Mouse (Mus musculus) cerebellum, adult 11-12 months (tissue): ENCODE measurements around the gene Ptprj.

Experiments used
- DNase-seq: peaks from one replicate; pipeline ENCODE4 v3.0.0; 2022

Ptprj gene

DNA sequence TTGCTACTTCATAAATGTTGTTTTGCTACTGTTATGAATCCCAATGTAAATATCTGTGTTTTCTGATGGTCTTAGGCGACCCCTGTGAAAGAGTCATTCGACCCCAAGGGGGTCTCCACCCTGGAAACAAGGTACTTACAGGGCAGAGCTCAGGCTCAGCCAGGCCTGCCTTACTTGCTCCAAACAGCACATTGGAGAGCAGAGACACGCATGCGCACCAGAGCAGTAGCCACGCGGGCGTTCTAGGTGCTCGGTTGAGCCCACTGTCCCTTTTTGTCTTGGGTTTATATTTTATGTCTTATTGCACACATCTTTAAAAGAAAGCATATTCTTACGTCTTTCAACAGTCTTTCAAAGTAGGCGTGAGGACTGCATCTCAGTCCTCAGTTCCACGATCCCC is 22.1 kb downstream of the Ptprj start:
- no peak for DNase-seq

GRCm38 (mm10) chr2:90557913-90558312 is 22.5 kb downstream of the Ptprj start:
- DNase-seq, result no peak

DNA sequence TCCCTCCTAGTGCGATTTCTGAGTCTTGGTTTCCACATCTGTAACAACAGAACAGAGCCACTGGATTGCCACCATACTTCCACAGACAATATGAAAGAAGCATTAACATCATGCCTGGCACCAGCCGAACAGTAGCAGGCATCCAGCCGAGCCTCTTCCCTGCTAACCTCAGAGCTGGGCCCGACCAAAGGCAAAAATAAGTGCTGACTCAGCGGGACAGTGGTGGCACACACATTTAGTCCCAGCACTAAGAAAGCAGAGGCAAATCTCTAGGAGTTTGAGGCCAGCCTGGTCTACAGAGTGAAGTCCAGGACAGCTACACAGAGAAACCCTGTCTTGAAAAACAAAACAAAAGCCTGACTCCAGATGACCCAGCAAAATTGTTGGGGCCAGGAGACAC is 24.7 kb downstream of the Ptprj start:
- DNase-seq, result no peak

DNA sequence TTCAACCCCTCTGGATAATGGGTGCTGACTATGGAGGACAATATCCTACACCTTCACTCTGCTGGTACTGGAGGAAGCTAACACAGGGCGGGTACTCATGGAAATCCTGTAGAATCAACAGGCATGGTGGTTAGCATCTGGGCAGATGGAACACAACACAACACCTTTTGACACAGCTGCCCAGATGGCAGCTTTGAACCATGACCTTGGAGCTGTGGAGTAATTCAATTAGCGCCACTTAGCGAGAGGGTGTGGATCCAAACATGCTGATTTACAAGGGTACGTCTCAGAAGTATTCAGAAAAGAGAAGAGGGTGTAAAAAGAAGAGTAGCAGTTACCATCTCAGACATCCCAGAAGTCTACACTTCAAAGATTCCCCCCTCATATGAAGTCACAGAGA is 25.6 kb downstream of the Ptprj start:
- DNase-seq, result no peak

DNA sequence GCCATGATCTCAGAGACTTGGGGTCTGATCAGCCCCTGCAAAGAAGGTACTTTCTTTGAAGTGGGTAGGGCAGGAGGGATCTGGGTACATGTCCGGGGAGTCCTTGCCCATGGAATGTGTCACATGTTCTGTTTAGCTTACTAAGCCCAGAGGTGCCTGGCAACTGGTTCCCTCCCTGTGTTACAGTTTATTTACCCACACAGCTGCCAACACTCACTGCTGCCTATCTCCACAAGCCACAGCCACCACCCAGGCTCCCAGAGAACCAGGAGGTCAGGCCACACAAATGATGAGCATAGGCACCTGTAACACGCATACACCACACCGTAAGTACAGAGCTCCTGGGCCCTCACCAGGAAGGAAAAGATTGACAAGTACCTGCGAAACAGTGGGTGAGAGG is 26.6 kb downstream of the Ptprj start:
- no peak for DNase-seq

GRCm38 (mm10) chr2:90550656-90551055 is 29.8 kb downstream of the Ptprj start:
- DNase-seq, result no peak

- peak; percentile 33 for DNase-seq
Observed at GRCm38 (mm10) chr2:90548541-90548940, 31.9 kb downstream of the Ptprj start.

- DNase-seq, result no peak
Observed at GRCm38 (mm10) chr2:90547144-90547609, 33.3 kb downstream of the Ptprj start.

DNA sequence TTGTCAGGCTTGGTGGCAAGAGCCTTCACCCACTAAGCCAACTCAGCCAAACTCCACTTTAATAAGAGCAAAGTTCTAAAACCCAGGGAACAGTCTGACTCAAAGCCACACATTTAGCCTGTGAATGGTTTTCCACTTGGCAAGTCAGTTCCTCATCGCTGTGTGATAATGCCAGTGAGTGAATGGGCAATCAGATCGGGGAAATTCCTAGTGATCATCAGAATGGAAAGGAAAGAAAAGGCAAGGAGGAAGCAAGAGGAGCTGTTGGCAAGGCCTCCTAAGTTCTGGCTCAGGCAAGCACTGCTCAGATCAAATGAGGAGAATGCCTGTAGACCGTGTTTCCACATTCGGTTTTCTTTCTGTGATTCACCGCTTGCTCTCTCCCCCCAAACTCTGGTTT is 35.2 kb downstream of the Ptprj start:
- peak; percentile 45 for DNase-seq

GRCm38 (mm10) chr2:90543989-90544388 is 36.5 kb downstream of the Ptprj start:
- peak; percentile 91 for DNase-seq

GRCm38 (mm10) chr2:90543106-90543702 is 37.2 kb downstream of the Ptprj start:
- DNase-seq, result peak; percentile 63

- DNase-seq, result no peak
Observed at GRCm38 (mm10) chr2:90542656-90543055, 37.8 kb downstream of the Ptprj start.

DNA sequence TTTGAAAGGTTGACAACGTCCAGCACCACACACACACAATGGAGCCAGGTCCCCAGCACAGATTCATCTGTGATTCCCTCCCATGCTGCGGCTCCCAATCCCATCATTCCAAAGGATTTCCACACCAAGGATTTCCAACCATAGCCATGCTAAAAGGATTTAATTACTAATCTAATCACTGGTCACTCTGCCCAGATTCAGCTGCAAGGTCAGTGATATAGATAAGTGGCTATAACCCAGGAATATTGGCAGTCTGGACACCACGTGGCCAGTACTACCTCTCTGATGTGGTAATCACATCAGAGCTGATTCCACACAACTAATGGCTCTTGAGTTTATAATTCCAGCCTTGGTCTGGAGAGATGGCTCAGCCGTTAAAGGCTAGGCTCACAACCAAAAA is 41.2 kb downstream of the Ptprj start:
- no peak for DNase-seq

DNA sequence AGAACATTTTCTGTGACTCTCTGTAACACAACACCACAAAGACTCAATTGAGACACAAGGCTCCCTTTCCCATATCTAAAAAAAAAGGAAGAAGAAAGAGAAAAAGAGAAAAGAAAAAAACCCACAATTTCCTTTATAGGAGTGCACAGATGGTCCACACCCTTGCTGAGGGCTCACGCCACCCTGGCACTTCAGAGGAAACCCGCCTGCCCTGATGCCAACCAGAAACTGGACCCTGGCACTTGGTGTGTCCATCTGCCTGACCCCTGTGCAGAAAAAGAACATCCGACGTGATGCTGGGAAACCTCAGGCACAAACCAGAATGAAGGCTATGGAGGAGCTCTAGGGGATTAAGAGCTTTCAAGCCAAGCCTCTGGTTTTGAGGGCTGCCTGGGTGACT is 43.2 kb downstream of the Ptprj start:
- DNase-seq, result peak; percentile 46

GRCm38 (mm10) chr2:90536555-90536954 is 43.9 kb downstream of the Ptprj start:
- no peak for DNase-seq

DNA sequence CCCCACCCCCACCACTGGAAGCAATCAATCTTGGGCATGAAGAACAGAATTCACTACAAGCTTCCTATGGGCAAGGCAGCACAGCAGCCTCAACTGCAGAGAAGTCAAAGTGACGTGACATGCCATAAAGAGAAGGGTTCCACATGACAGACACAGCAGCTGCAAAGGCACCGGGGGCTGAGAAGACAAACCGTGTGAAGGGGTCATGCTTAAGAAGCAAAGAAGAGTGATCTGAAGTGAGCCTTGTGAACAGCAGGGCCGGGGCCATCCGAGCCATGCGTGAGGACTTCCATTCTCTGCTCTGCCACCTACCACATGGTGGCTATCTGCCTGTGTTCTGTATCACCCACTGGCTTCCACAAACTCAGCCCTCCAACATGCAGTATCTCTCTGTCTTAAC is 45.7 kb downstream of the Ptprj start:
- no peak for DNase-seq

GRCm38 (mm10) chr2:90533944-90534343 is 46.5 kb downstream of the Ptprj start:
- no peak for DNase-seq

DNA sequence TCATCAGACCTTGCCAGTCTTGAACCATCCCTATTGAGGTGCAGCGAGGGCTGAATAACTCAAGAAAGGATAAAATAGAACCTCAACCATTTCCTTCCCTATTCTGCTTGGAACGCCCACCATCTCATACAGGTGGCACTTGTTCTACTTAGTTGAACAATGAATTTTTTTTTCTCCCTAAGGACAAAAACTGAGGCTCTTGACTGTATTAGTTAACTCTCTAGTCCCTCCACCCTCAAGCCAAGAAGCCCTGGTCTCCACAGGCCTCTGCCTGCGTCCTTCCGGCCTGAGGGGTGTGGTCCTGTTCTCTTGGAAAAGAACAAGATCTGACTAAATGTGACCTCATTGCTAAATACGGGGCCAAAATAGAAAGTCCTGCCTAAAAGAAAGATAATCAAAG is 48.4 kb downstream of the Ptprj start:
- no peak for DNase-seq

GRCm38 (mm10) chr2:90528107-90528506 is 52.3 kb downstream of the Ptprj start:
- no peak for DNase-seq

DNA sequence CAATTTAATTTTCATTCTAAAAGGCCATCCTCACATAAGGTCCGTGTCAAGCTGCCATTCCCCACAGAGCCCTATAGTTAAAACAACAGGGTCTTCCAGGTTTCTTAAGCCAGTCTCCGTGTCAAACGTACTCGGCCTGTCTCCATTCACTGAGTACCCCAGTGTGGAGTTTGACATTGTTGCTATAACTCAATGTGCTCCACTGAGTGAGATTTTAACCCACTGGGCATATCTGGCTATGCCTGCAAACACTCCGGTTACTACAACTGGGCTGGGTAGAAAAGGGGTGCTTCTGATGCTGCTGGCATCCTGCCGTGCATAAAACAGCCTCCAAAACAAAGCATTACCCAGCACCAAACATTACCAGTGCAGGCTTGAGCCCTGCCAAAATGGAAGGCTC is 53.5 kb downstream of the Ptprj start:
- DNase-seq, result no peak

DNA sequence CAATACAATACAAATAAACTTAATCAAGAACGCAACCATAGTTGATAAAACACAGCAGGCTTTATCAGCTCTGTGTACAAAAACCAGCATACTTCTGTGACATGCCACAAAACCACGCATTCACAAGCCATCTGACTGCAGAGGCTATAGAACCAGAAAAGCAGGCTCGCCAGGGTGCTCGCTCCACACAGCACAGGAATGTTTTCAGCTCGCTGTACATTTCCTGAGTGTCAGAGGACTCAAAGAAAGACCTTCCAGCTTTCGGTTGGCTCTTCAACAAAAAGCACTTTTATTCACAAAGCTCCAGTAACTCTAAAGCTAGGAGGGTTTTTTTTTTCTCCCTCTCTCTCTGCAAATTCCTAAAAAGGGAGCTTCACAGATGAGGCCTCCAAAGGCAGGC is 53.9 kb downstream of the Ptprj start:
- DNase-seq, result no peak

DNA sequence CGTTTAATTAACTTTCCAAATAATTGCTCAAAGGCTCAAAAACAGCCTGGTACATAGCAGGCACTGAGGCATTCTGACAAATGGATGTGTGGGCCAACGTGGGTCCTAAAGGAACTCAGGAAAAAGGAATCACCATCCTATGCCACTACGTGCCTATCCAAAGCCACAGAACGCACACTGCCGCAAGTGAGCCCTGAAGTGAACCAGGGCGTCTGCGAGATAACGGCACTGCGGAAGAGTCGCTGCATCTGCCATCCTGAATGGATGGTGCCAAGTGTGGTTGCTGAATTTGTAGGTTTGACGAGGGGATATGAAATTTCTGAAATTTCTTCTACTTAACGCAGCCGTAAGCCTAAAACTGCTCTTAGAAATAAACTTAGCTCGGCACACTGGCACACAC is 54.6 kb downstream of the Ptprj start:
- DNase-seq, result no peak

- DNase-seq, result peak; percentile 52
Observed at GRCm38 (mm10) chr2:90522455-90522854, 58.0 kb downstream of the Ptprj start.

DNA sequence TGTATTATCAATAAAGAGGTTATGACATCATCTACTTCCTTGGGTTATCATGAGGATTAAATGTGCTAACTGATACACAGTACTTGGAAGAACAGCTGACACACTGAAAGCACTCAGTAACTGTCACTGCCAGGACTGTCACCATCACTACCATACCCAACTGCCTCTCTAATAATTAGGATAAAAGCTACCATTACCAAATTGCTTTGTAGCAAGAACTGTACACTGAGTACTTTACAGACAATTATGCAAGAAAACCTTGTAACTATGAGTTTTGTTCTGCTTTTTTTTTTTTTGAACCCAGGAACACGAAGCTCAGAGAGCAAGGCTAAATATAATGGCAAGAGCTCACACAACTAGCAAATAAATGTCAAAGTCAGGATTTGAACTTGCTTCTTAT is 58.5 kb downstream of the Ptprj start:
- DNase-seq, result no peak

- DNase-seq, result no peak
Observed at GRCm38 (mm10) chr2:90518296-90518695, 62.2 kb downstream of the Ptprj start.

DNA sequence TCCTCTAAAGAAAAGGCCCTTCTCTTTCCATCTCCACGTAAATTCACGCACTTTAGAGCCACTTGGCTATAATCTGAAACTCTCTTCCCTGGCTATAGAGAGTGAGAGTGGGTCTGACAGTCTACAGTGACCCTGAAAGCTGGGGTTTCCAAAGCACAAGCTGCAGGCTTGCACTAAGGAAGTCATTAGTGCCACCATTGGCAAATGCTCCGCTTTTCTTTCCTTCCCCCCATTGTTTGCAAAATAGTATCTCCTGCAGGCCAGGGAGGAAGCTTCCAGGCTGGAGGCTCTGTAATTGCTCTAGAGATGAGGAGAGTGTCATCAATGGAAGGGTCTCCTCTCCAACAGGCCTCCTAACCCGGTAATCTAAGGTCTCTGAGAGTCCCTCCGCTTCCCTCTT is 65.5 kb downstream of the Ptprj start:
- no peak for DNase-seq
